Mouse (Mus musculus): ENCODE results near the gene Itga8.

Gene Itga8

DNA sequence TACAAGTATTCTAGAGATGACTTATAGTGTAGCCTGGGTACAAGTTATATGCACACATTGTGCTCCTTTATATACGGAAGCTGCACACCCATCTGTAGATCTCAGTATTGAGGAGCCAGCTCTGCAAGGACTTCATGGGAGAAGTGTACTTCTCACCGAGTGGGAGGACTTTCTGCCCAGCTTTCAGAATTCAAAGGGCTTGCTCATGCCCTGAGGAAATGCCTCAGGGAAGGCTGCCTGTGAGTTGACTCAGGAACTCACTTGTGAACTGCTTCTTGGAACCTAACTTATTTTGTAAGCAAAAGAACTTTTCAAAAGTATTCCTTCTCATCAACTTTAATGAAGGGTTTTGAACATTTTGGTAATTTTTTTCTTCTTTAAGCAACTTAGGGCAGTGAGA is 210.7 kb downstream of the Itga8 start:
- DNase-seq (ENCODE audit: low read depth, low spot score): no peak

DNA sequence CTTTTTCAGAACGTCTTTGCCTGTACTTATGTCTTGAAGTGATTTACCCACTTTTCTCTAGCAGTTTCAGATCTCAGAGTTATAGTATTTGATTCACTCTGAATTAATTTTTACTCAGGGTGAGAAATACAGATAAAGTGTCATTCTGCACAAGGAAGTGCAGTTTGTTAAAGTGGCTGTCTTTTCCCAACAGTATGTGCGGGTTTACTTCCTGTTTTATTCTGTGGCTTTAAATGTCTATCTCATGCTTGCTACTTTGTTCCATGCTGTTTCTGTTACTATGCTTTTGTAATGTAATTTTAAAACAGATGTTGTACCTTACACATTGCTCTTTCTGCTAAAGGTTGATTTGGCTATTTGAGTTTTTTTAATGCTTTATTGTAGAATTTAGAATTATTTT is 216.2 kb downstream of the Itga8 start:
- DNase-seq (ENCODE audit: low read depth, low spot score): no peak

DNA sequence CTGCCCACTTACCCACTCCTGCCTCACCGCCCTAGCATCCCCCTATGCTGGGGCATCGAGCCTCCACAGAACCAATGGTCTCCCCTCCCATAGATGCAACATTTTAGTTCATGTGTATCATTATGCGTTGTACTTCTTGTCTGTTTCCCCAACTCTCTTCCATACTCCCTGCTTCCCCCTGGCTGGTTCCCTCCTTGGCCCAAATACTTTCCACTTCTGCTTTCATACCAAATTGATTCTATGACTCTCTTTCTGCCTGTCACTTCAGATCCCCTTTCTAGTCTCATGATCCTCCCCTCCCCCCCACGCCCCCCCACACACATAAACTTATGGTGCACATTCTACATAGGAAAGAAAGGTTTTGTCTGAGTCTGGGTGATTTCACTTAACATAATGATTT is 217.4 kb downstream of the Itga8 start:
- DNase-seq (ENCODE audit: low read depth, low spot score): no peak

- DNase-seq (ENCODE audit: low read depth, low spot score): peak; percentile 43
Observed at GRCm38 (mm10) chr2:12077266-12077891, 224.3 kb downstream of the Itga8 start.

DNA sequence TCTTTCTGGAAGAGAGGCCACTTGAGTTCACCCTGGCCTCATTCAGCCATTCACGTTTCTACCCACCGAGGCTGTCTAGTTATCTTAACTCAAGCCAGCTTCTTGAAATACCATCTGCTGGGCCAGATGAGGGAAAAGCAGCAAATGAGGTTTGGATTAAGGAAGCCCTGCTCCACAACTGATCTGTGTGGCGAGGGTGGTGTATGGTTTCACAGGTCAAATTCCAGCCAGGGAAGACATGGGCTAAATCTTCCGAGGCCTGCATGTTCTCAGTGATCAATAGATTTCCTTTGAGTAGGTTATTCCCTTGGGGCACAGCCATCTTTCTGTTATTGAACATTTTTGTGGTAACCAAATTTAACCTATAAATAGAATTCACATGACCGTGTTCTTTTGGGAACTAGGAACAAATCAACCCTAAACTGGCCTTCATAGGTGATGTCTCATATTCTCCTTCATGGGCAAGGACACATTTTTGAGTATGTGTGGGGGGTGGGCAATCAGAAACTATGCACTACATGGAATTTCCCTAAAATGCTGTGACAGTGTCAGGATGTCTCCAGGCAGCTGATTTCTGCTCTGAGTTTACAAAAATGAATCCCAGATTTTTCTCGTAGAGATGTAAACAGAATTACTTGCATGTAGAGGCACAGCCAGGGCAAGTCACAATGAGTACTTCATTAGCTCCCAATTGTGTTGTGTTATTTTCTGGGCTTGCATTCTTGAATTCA is 235.9 kb downstream of the Itga8 start:
- no peak for DNase-seq (ENCODE audit: low read depth, low spot score)

- DNase-seq (ENCODE audit: low read depth, low spot score): no peak
Observed at GRCm38 (mm10) chr2:12060034-12060723, 241.5 kb downstream of the Itga8 start.

Measured in ZHBTc4 (cell line).